Mouse (Mus musculus): ENCODE results near the gene Six1.

- no peak for TF ChIP-seq CTCF (IDR thresholded peaks at IDR 0.05)
- TF ChIP-seq EP300 (IDR thresholded peaks at IDR 0.05) = no peak
Measured at GRCm38 (mm10) chr12:73087086-73087485, 33.4 kb upstream of the Six1 start.

All from lung, postnatal 0 days (tissue).